Mouse (Mus musculus) hindbrain, embryonic 10.5 days (tissue): ENCODE data around the gene Fam172a. TPM values are rescaled to one million over a fixed set of nuclear protein-coding genes. Genes with fewer than 3 reads are reported as not detected.

Experiments
- DNase-seq: peaks from one replicate; pipeline ENCODE4 v3.0.0-alpha.2; 2017; ENCODE audit warnings: low spot score
- H3K27ac ChIP-seq: fragments of 300-500 bp; sonication (generic); 2 replicates; pipeline ENCODE4 v1.5.1; 2016; ENCODE audit warnings: mild to moderate bottlenecking, moderate library complexity
- H3K27me3 ChIP-seq: fragments of 300-500 bp; sonication (generic); 2 replicates; pipeline ENCODE4 v1.6.1; 2016; ENCODE audit warnings: mild to moderate bottlenecking; ENCODE audit not compliant: poor library complexity, insufficient read depth, severe bottlenecking
- H3K36me3 ChIP-seq: fragments of 300-500 bp; sonication (generic); 2 replicates; pipeline ENCODE4 v1.6.1; 2016; ENCODE audit warnings: mild to moderate bottlenecking, moderate library complexity
- H3K4me1 ChIP-seq: fragments of 300-500 bp; sonication (generic); replicated peaks from 2 replicates; pipeline ENCODE4 v1.6.1; 2016; ENCODE audit warnings: mild to moderate bottlenecking
- H3K4me3 ChIP-seq: fragments of 300-500 bp; sonication (generic); 2 replicates; pipeline ENCODE4 v1.5.1; 2016; ENCODE audit warnings: mild to moderate bottlenecking, moderate library complexity
- H3K9me3 ChIP-seq: fragments of 300-500 bp; sonication (generic); 2 replicates; pipeline ENCODE4 v1.6.1; 2016; ENCODE audit warnings: mild to moderate bottlenecking, moderate library complexity
- WGBS: fragments of 180-500 bp; shearing (Covaris S2); methylation state at CpG from one replicate; pipeline ENCODE4 v1.1.7; 2016; 5-methylcytosine and 5-hydroxymethylcytosine counted together
- polyA plus RNA-seq: library from polyadenylated mRNA; unstranded; fragments of >200 nt; fragmentation: Nextera tagmentation; extraction: Ambion mirVana; gene quantifications from 2 replicates; pipeline ENCODE4 v1.2.1, GENCODE M21; 2016

Fam172a gene
- polyA plus RNA-seq, 1 experiment from 2014 or later = 27.0 TPM

DNA sequence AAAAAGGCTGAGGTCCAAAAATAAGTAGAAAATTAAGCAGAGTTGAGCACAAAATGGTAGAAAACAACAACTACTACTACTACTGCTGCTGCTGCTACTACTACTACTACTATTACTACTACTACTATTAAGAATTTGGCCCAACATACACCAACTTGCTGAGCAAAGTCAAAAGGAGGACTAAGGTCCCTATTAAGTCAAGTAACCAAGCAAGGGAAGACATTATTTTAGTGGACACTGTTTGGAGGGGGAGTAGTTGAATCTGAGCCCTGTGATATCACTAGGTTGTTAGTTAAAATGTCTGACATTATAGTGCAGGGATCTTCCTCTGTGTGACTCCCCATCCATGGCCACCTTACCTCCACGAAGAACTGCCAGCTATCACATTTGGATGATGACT lies 476.2 kb downstream of the Fam172a start:
- Histone ChIP-seq H3K4me1 (peaks cover 58% of the 10 kb centered on the region), H3K4me3 (peak overlapping the region; percentile 62)
- DNase-seq = no peak

DNA sequence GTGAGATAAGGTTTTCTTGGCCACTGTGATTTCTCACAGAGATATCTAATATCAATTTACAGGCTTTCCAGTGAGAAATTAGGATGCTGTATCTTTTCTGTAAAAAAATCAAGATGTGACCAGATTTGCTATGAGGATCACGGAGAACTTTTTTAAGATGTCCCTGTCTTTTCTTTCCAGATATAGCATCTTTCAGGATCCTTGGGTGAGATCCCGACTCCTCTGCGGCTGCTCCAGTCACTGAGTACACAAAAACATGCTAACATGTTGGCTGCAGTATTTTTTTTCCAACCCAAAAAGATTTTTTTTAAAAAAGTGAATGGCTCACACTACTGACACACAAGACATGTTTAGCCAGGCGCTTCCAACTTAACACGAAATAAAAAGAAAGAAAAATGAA lies 476.9 kb downstream of the Fam172a start:
- H3K9me3 ChIP-seq = no peaks in the 10 kb centered on the region
- peak overlapping the region; percentile 62 for H3K4me3 ChIP-seq
- WGBS = 2% methylated on average over 5 of the region's 5 CpGs
- H3K4me1 ChIP-seq = peaks cover 65% of the 10 kb centered on the region
- H3K36me3 ChIP-seq = no peaks in the 10 kb centered on the region
- peak overlapping the region; percentile 95 for H3K27ac ChIP-seq
- no peak for DNase-seq
- peaks cover 87% of the 10 kb centered on the region for H3K27me3 ChIP-seq

More for the DNA sequence above, 476.2 kb downstream of the Fam172a start:
- no peaks in the 10 kb centered on the region for H3K36me3 ChIP-seq
- H3K27me3 ChIP-seq = peaks cover 91% of the 10 kb centered on the region
- no peaks in the 10 kb centered on the region for H3K9me3 ChIP-seq
- 0% methylated on average over 1 of the region's 1 CpGs for WGBS
- peak overlapping the region; percentile 95 for H3K27ac ChIP-seq

DNA sequence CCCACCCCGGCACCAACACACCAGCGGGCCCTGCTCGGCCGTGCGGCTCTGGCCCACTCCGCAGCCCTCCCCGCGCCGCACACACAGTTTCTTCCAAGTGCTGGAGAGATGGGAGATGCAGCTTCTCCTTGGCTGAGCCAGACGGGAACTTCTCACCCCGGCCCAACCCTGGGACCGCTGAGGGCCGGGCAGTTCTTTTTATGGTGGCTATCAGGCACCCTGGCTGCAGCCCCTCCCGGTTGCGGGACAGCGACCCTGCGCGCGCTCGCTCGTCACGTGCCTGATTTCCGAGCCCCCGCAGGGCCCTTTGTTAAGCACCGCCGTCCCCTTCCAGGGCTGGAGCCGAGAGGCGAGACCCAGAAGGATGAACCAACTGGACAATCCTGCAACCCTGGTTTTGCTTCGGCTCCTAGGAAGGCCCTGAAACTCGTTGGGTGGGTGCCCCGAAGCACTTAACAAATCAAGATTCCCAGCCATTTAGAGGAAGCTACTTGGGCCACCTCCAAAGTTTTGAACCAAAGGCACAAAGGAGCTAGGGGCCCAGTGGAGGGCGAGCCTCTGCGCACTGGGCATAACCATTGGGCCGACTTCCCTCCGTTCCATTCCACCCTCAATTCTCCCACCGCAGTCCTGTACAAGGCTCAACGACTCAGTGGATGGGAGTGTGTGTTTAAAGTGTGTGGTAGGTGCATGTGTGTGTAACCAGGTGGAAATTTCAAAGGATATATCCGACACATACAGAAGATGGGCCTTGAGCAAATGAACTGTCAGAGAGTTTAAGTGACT lies 477.7 kb downstream of the Fam172a start:
- no peaks in the 10 kb centered on the region for H3K36me3 ChIP-seq
- H3K27me3 ChIP-seq = peaks cover 86% of the 10 kb centered on the region
- no peaks in the 10 kb centered on the region for H3K9me3 ChIP-seq
- H3K4me3 ChIP-seq = peak overlapping the region; percentile 62
- peaks cover 72% of the 10 kb centered on the region for H3K4me1 ChIP-seq
- peak; percentile 86 for DNase-seq
- peak overlapping the region; percentile 95 for H3K27ac ChIP-seq
- 1% methylated on average over 38 of the region's 38 CpGs for WGBS

DNA sequence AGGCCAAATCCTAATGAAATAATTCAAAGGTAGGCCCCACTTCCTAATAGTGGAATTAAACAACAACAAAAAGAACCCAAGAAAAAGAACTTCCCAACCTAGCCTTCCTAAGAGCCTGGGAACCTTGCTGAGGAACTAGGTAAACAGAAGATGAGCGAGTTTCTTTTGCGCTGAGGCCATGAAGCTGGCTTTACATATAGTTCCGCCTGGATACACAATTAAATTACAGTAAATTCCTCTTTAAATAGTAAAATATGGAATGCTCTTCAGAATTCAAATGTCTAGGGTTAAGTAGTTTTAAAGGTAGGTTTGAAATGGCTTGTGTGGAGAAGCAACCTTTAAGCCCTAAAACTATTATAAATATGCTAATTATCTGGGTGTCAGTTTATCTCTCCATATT lies 478.4 kb downstream of the Fam172a start:
- Histone ChIP-seq H3K27ac (peak overlapping the region; percentile 95), H3K9me3 (no peaks in the 10 kb centered on the region), H3K27me3 (peaks cover 86% of the 10 kb centered on the region), H3K4me3 (peak overlapping the region; percentile 62), H3K4me1 (peaks cover 80% of the 10 kb centered on the region), H3K36me3 (no peaks in the 10 kb centered on the region)
- 25% methylated on average over 3 of the region's 3 CpGs for WGBS
- no peak for DNase-seq

DNA sequence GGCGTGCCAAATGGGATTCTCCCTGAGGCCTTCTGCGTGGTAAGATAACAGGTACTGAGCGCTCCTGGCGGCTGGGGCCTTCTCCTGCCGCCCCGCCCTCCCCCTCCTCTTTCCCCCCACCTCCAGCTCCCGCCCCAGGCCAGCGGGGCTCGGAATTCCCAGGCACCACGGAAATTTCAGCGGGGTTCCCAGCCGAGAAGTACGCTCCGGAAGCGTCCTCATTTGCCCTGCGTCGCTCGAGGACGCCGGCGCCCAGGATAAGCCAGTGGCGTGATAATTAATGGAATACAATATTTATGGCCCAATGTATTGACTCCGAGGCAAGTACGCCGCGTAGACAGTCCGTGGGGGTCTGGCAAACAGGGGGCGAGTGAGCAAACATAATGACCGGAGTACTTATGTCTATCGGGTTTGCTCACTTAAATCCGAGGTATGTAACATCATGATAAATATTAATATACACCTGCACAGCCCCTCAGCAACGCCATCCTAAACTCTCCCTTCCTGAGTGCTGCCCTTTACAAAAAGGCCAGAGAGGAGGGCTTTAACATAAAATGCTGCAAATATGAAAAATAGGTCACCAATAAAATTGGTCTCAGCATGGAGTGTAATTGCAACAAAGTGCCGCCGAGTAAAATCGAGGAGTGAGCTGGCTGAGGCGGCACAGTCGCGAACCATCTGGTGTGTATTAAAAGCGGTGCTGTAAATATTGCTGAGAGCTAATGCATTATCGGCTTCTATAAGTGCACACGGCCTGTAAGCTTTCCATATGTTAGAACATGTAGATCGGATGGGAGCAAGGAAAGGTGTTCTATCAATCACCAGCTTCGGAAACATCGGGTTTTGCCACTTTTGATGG lies 479.5 kb downstream of the Fam172a start:
- peak overlapping the region; percentile 62 for H3K4me3 ChIP-seq
- H3K4me1 ChIP-seq = peaks cover 85% of the 10 kb centered on the region
- no peaks in the 10 kb centered on the region for H3K9me3 ChIP-seq
- WGBS = under 1% methylated on average over 44 of the region's 44 CpGs
- DNase-seq = peak; percentile 65
- 0 out of 2 replicates have a peak, but pooled peaks cover under 1% of the 10 kb centered on the region for H3K36me3 ChIP-seq
- peak overlapping the region; percentile 95 for H3K27ac ChIP-seq
- H3K27me3 ChIP-seq = peaks cover 88% of the 10 kb centered on the region

DNA sequence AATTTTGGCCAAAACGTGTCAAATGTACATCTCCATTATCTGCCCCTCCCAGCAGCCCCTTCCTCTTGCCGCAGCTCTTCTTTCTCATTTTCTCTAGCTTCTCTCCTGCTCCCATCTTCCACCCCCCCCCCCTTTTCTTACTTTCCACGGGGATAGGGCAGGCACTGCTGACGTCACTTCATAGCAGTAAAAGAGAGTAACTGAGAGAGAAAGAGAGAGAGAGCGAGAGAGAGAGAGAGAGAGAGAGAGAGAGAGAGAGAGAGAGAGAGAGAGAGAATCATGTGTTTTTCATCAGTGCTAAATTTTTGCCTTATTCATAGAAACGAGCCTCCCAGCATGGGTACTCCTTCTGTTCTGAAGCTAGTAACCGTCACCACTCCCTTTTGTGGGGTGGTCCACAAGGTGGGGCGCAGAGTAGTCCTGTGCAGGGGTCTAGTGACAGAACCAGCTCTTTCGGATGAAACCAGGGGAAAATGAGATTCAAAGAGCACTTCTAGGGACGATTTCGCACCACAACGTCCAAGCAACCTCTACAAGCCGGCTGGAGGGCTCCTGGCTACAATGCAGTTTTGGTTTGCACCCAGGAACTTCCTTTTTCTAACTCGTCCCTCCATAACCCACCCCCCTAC lies 480.2 kb downstream of the Fam172a start:
- H3K36me3 ChIP-seq = peaks cover 8% of the 10 kb centered on the region; the same call in 1 of the 2 replicates
- peaks cover 92% of the 10 kb centered on the region for H3K4me1 ChIP-seq
- peaks cover 88% of the 10 kb centered on the region for H3K27me3 ChIP-seq
- peak overlapping the region; percentile 95 for H3K27ac ChIP-seq
- H3K9me3 ChIP-seq = no peaks in the 10 kb centered on the region
- H3K4me3 ChIP-seq = peak overlapping the region; percentile 62
- peak; percentile 69 for DNase-seq
- 0% methylated on average over 14 of the region's 14 CpGs for WGBS

DNA sequence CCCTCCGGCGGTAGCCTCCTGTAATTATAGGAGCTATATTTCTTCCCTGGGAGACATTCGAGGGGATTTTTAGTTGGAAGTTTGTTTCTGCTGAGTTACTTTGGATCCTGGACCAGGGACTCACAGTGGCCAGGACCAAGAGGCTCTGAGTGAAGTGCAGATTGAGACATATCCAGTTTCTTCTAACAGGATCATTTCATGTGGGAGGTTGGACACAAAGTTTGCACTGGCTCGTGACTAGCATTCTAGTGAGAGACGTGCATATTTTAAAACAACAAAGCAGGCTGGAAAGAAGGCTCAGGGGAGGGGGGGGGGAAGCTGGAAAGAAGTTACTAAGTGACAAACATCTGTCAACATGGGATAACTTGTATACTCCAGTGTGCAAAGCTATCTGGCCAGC lies 481.2 kb downstream of the Fam172a start:
- no peak for DNase-seq
- Histone ChIP-seq H3K4me3 (peak overlapping the region; percentile 62), H3K4me1 (peaks cover 96% of the 10 kb centered on the region), H3K27ac (peak overlapping the region; percentile 95), H3K9me3 (no peaks in the 10 kb centered on the region), H3K36me3 (peaks cover 17% of the 10 kb centered on the region), H3K27me3 (peaks cover 91% of the 10 kb centered on the region)
- 2% methylated on average over 5 of the region's 5 CpGs for WGBS

DNA sequence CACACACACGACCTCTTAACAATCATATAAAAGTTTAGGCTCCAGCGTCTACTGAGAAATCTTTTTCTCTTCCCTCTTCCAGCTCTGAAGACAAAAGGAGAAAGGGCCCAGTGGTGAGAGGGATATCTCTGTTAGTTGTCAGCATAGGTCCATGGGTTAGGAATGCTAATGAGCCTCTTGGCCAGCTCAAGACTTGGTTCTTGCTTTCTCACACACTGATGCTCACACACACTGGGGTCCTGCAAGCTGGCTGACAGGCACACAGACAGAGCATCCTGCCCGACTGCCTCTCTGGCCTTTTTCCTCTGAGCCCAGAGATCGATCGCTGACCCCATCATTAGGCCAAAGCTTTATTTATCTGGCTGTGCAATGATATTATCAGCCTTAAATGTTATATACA lies 482.2 kb downstream of the Fam172a start:
- WGBS = 3% methylated on average over 5 of the region's 5 CpGs
- peaks cover 90% of the 10 kb centered on the region for H3K27me3 ChIP-seq
- H3K4me3 ChIP-seq = peak overlapping the region; percentile 62
- peaks cover 25% of the 10 kb centered on the region for H3K36me3 ChIP-seq
- peaks cover 99% of the 10 kb centered on the region for H3K4me1 ChIP-seq
- H3K27ac ChIP-seq = peak overlapping the region; percentile 95
- H3K9me3 ChIP-seq = no peaks in the 10 kb centered on the region
- DNase-seq = peak; percentile 72

DNA sequence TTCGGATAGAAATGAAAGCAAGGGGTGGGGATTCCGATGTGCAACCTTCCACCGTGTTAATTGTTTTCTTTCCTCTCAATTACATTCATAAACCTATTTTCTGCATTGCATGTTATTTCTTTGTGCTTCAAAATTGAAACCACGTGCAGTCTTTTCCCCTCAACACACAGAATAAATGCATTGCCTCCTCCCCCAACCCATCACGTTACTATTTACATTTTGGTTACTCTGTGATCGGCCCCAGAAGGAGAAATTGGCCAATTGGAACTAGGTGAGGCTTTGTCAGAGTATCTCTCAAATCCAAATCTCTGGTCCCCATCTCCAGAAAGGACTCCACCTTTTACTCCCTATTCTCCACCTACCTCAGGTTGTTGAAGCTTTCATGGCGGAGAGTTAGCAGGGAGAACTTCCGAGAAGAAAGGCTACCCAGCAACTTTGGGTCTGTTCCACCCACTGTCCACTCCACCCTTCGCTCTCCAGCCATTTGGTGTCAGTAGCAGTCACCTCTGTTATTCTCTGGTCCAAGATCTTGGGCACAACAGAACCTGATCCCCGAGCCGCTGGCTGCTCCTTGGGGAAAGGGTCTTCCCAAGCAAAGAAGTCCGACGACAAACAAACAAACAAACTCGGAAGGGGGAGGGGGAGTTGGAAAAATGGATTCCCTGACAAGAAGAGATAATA lies 483.1 kb downstream of the Fam172a start:
- WGBS = 2% methylated on average over 14 of the region's 14 CpGs
- Histone ChIP-seq H3K4me1 (peaks cover 96% of the 10 kb centered on the region), H3K27me3 (peaks cover 87% of the 10 kb centered on the region)

DNA sequence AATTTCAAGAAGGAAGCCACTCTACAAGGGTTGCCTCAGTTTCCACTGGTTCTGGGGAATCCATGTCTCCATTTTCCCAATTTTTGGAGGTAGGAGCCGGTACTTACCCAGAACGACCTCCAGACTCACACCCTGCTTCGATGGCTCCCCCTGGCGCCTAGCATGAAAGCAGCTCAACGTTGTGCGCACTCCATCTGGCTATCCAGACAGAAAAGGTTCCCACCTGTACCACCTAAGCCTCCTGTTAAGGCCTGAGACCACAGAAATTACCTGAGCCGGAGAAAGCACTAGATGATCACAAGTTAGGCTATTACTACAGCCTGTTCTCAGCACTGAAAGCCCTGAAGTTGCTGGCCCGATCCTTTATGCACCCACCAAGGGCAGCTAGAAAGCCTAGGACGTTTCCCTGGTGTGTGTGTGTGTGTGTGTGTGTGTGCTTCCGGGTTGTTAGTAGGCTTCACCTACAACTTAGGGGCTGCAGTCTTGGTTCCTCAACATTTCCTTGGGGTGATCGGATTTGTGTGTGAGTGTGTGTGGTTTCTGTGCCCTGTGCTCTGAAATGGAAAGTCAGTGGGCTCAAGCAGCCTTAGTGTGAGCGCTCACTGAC lies 484.6 kb downstream of the Fam172a start:
- H3K27me3 ChIP-seq = peaks cover 89% of the 10 kb centered on the region
- peaks cover 47% of the 10 kb centered on the region for H3K36me3 ChIP-seq
- peak overlapping the region; percentile 95 for H3K27ac ChIP-seq
- DNase-seq = peak; percentile 62
- H3K4me3 ChIP-seq = peak overlapping the region; percentile 35
- H3K4me1 ChIP-seq = peaks cover 97% of the 10 kb centered on the region
- 16% methylated on average over 12 of the region's 12 CpGs for WGBS
- H3K9me3 ChIP-seq = no peaks in the 10 kb centered on the region

More for the DNA sequence above, 483.1 kb downstream of the Fam172a start:
- DNase-seq = no peak
- H3K9me3 ChIP-seq = no peaks in the 10 kb centered on the region
- peak overlapping the region; percentile 95 for H3K27ac ChIP-seq
- peak overlapping the region; percentile 62 for H3K4me3 ChIP-seq
- peaks cover 32% of the 10 kb centered on the region for H3K36me3 ChIP-seq

DNA sequence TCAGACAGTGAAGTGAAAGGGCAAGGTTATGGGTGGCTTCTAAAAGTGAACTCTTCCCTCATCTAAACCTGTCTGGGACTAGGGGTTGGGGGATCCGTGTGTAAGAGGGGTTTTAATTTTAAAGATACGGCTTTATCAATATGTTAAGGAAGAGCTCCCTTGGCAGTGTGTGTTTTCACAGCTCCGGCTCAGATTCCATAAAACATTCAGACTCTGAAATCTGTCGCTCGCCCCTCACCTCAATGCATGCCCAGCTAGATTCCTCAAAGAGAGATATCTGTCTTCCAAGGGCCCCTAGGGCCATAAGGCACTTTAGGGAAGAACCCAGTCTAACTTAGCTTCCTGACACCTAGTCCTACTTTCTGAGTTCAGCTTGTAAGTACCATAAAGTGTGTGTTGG lies 486.0 kb downstream of the Fam172a start:
- peak overlapping the region; percentile 95 for H3K27ac ChIP-seq
- DNase-seq = no peak
- H3K9me3 ChIP-seq = no peaks in the 10 kb centered on the region
- H3K36me3 ChIP-seq = peaks cover 60% of the 10 kb centered on the region
- peak overlapping the region; percentile 35 for H3K4me3 ChIP-seq
- 35% methylated on average over 5 of the region's 5 CpGs for WGBS
- H3K4me1 ChIP-seq = peaks cover 96% of the 10 kb centered on the region
- H3K27me3 ChIP-seq = peaks cover 88% of the 10 kb centered on the region

DNA sequence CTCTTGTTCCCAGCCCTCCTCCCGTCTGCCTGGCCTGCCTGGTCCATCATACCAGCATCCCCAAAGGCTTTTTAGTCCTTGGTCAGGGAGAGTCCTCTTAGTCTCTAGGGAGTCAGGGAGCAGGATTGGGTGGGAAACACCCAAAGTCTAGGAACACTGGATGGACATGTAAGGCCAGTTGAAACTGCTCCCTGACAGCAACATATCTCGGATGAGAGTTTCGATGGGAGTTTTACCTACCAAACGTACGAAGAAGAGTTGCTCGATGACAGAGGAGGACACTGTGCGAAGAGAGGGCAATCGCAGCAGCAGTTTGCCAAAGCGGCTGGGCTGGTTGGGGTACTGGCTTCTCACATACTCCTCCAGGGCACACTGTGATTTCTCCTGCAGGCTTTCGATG lies 487.8 kb downstream of the Fam172a start:
- Histone ChIP-seq H3K9me3 (no peaks in the 10 kb centered on the region), H3K27me3 (peaks cover 90% of the 10 kb centered on the region), H3K4me1 (peaks cover 84% of the 10 kb centered on the region), H3K27ac (peak overlapping the region; percentile 100), H3K36me3 (peaks cover 78% of the 10 kb centered on the region), H3K4me3 (peak overlapping the region; percentile 97)
- WGBS = 34% methylated on average over 10 of the region's 10 CpGs
- DNase-seq = no peak
